Mouse (Mus musculus): ENCODE results near the gene Pla2g7. TPM values are rescaled to one million over a fixed set of nuclear protein-coding genes. Genes with fewer than 3 reads are reported as not detected.

The Pla2g7 gene
- total RNA-seq, 4 experiments from 2014 or later, result 48.9 to 85.9 (median 58.6) TPM

- DNase-seq (ENCODE audit: low spot score in 2 of 2), result no peak
Measured at GRCm38 (mm10) chr17:43645136-43645535, 77.2 kb downstream of the Pla2g7 start.

- DNase-seq (ENCODE audit: low spot score in 2 of 2), result no peak
Measured at GRCm38 (mm10) chr17:43646925-43647324, 79.0 kb downstream of the Pla2g7 start.

- DNase-seq (ENCODE audit: low spot score in 2 of 2), result no peak
Measured at GRCm38 (mm10) chr17:43649641-43650436, 81.9 kb downstream of the Pla2g7 start.

- no peak for DNase-seq (ENCODE audit: low spot score in 2 of 2)
Measured at GRCm38 (mm10) chr17:43651314-43652046, 83.6 kb downstream of the Pla2g7 start.

Other genes starting within 250 kb of the Pla2g7 start
- 10 to 100 TPM; 52.7 to 77.3 (median 63.6) TPM for gene Adgrf5, start 207.6 kb upstream of the Pla2g7 start, total RNA-seq (2022)
- not detected for gene Mep1a, start 65.3 kb upstream of the Pla2g7 start, total RNA-seq (2022)
- not detected for gene Ankrd66, start 24.5 kb upstream of the Pla2g7 start, total RNA-seq (2022)
- gene Tdrd6, start 62.2 kb downstream of the Pla2g7 start, total RNA-seq (2022), result not detected
- gene Slc25a27, start 99.1 kb downstream of the Pla2g7 start, total RNA-seq (2022), result 1 to 10 TPM; 4.7 to 5.8 (median 5.1) TPM
- gene Cyp39a1, start 99.3 kb downstream of the Pla2g7 start, total RNA-seq (2022), result 1 to 10 TPM; 2.7 to 3.5 (median 2.8) TPM
- gene Rcan2, start 233.3 kb downstream of the Pla2g7 start, total RNA-seq (2022), result 10 to 100 TPM; 40.1 to 55.7 (median 44.0) TPM

Measured in gastrocnemius, adult 8-10 months (tissue).